Mouse (Mus musculus) spleen, adult 18-20 months (tissue): ENCODE data around the gene Bbs9.

Source experiments
- DNase-seq, 2 experiments: peaks; one replicate each; pipeline ENCODE4 v3.0.0; 2022; ENCODE audit warnings: mixed read lengths in 2 of 2

Gene Bbs9

GRCm38 (mm10) chr9:22916808-22917207 lies 441.3 kb downstream of the Bbs9 start:
- DNase-seq = no peak

DNA sequence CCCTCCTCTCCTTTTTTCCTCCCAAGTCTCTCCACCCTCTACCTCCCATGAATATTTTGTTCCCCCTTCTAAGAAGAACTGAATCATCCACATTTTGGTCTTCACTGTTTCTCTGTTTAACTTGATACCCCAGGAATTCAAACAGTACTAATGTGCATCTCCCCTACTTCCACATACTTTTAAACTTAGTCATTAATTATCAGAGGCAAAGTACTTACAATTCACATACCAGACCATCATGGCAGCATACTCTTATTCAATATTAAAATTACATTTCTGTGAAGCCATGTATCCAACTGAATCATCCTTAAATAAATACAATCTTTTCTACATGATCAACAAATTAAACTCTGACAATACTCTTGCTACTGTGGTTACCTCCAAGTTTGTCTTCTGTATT lies 460.1 kb downstream of the Bbs9 start:
- DNase-seq = no peak
